Mouse (Mus musculus) cerebellum, adult 11-12 months (tissue): ENCODE measurements around the gene Sik1.

Source experiments
- DNase-seq: peaks from one replicate; pipeline ENCODE4 v3.0.0; 2022

Gene Sik1

DNA sequence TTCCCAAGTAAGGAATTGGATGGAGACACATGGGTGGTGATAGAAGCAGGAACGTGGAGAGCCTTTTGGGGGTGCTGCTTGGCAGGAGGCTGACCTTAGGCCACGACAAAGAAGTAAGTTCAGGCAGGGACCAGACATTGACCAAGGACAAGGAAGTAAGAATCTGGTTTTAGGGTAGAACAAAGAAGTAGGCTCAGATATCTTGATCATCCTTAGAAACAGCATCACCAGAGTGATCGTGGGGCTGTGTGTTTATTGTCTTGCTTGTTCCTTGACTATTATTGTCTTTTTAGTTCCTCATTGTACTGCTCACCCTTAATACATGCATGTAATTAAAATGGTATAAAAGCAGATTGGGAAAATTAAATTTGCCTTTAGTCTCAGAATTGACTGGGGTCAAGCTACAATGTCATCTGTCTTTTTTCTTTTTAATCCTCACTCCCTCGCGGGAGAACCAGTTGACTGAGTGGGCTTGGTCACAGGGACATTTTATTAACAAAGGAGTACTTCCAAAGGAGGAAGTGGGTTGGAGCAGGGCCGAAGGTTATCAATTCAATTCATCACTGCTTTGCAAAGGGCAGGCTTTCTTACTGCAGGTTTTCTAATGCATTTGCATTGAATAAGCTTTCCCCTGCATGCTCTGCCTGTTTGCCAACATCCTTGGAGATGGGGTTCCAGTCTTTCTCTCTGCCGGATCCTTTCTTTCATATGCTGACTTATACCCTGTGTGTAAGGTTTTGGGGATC, 53.2 kb downstream of the Sik1 start:
- no peak for DNase-seq

DNA sequence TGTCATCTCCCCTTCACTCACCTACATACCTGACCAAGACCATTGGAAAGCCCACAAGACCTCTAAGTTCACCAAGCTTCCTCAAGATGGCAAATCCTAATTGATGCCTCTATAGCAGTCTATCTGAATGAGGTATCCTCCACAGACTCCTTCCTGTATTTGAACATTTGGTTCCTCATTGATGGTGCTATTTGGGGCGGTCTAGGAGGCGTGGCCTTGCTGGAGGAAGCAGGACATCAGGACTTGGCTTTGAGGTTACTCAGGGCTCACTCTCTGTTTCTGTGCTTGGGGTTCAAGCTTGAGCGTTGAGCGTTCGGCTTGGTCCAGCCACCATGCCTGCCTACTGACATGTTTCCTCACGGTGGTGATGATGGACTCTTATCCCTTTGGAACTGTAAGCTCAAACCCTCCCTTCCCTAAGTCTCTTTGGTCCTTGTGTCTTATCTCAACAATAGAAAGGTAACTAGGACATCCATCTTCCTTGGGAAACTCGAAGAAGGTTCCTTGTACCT, 54.7 kb downstream of the Sik1 start:
- DNase-seq, result no peak

DNA sequence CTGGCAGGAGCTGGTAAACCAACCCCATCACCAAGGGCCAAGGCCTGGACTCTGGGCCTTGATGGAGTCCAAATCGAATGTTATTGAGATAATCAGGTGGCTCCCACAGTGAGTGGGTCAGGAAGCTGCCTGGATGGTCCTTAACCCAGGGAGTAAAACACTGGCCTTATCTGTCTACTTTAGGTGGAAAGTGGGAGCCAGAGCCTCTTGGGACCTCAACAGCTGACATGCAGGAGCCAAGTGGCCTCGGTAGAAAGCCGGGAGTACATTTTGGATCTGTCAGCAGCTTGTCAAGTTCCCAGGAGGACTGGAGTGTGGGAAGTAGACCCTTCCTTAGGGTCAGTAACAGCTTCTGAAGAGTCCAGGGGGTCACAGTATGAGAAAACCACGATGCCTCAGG, 59.7 kb downstream of the Sik1 start:
- no peak for DNase-seq
